Mouse (Mus musculus): ENCODE results near the gene Gnai3. TPM values are rescaled to one million over a fixed set of nuclear protein-coding genes. Genes with fewer than 3 reads are reported as not detected.

The Gnai3 gene
- polyA plus RNA-seq, 1 experiment from 2014 or later: 115 TPM

DNA sequence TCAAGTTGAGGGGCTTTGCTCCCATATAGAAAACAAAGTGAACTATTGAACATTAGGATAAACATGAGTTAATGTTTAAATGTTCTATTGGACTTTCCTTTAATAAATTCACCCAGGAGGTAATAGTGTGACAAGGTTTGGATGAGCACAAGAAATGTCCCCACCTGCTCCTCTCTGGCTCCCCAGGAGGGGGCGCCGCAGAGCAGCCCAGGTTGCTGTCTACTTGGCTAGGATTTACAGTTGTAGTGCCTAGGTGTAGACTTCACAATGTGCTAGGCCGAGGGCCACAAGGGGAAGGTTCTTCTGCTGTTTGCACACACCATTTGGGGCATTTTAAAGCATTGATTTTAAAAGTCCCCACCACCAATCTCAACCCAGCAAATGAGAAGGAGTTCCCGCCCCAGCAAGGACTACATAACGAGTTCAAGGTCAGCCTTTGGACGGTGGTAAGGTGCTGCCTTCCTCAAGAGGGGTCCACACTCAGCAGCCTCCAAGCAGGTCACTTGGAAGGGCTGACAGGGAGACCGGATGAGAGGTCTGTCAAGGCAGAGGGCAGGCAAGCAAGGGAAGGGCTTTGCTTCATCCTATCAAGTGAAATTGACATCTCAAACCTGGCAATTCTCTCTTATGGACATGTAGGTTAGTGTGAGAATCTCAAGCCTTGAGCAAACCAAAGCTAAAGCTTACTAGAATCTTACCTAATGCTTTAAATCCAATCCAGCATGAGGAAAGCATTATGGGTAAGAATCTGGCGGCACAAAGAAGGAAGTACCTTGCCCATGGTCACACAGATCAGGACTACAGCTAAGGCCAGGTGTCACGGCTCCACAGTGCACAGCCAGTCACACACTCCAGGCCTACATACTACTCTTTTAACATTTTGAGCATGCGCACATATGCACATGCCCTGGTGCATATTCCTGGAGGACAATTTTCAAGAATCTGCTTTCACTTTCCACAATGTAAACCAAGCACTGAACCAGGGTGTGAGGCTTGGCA is 75.4 kb downstream of the Gnai3 start:
- H3K9ac ChIP-seq (ENCODE audit: low read depth, low read length): no peak overlapping the region
- H3K27me3 ChIP-seq (ENCODE audit: control insufficient read depth, insufficient read depth, low read depth, low read length): no peaks in the 10 kb centered on the region
- H3K9me3 ChIP-seq (replicated peaks; ENCODE audit: control insufficient read depth, low read length, poor library complexity, severe bottlenecking): no peaks in the 10 kb centered on the region
- H3K4me2 ChIP-seq (ENCODE audit: low read length): no peak overlapping the region
- no peak overlapping the region for H3K27ac ChIP-seq (ENCODE audit: low read length)
- peaks cover 14% of the 10 kb centered on the region for H3K36me3 ChIP-seq (ENCODE audit: control insufficient read depth, insufficient read depth, low read length)
- 66% methylated on average over 10 of the region's 10 CpGs for WGBS
- H3K4me3 ChIP-seq (ENCODE audit: low read depth, low read length): no peak overlapping the region
- H3K4me1 ChIP-seq (ENCODE audit: control insufficient read depth, insufficient read depth, low read length): no peaks in the 10 kb centered on the region; the same call in 1 of the 2 replicates
- ATAC-seq: no peak

DNA sequence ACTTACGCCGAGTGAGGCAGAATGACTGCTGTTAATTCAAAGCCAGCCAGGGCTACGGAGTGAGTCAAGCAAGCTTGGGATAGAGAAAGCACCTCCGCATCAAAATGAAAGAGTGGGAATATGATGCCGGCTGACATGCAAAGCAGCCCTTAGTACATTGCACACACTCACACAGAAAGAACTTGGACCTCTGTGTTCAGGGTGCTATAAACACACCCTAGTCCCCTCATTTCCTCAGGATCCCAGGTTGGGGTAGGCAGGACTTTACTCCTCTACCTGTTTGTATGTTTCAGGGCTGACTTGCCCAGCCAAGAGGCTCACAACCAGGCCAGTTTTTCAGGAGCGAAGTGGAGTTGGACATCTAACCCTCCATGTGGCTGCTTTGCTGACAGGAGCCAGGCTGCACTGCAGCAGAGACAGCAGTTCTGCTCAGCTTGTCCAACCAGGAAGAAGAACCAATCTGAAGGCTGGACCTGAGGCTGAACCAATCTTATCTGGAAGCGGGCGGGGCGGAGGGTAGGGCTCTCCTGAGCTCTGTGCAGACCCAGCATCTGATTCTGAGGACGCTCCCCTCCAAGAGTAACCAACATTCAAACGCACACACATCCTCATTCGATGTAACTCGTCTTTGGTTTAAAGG is 76.6 kb downstream of the Gnai3 start:
- WGBS: 78% methylated on average over 13 of the region's 13 CpGs

DNA sequence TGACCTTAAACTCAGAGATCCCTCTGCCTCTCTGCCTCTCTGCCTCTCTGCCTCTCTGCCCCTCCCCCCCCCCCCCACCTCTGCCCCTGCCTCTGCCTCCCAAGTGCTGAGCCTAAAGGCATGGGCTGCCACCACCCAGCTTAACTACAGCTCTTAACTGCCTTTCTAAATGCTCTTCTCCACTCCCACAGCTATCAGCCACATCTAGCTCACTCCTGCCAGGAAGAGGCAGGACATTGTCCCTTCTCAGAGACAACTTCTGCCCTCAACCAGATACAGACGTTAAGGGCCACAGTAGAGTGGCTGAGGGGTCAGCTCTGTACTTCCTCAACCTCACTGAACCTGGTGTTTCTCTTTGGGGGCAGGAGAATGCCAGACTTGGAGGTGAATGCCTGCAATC is 77.1 kb downstream of the Gnai3 start:
- Histone ChIP-seq H3K9me3 (replicated peaks; ENCODE audit: control insufficient read depth, low read length, poor library complexity, severe bottlenecking) (no peaks in the 10 kb centered on the region), H3K4me2 (ENCODE audit: low read length) (no peak overlapping the region), H3K27me3 (ENCODE audit: control insufficient read depth, insufficient read depth, low read depth, low read length) (no peaks in the 10 kb centered on the region), H3K4me1 (ENCODE audit: control insufficient read depth, insufficient read depth, low read length) (no peaks in the 10 kb centered on the region; the same call in 1 of the 2 replicates), H3K9ac (ENCODE audit: low read depth, low read length) (no peak overlapping the region), H3K36me3 (ENCODE audit: control insufficient read depth, insufficient read depth, low read length) (0 out of 2 replicates have a peak, but pooled peaks cover 3% of the 10 kb centered on the region), H3K4me3 (ENCODE audit: low read depth, low read length) (no peak overlapping the region), H3K27ac (ENCODE audit: low read length) (no peak overlapping the region)
- 52% methylated on average over 1 of the region's 1 CpGs for WGBS
- ATAC-seq: no peak

More for the DNA sequence above, 76.6 kb downstream of the Gnai3 start:
- H3K9ac ChIP-seq (ENCODE audit: low read depth, low read length): no peak overlapping the region
- H3K27ac ChIP-seq (ENCODE audit: low read length): no peak overlapping the region
- H3K4me2 ChIP-seq (ENCODE audit: low read length): no peak overlapping the region
- H3K4me1 ChIP-seq (ENCODE audit: control insufficient read depth, insufficient read depth, low read length): no peaks in the 10 kb centered on the region; the same call in 1 of the 2 replicates
- H3K36me3 ChIP-seq (ENCODE audit: control insufficient read depth, insufficient read depth, low read length): 0 out of 2 replicates have a peak, but pooled peaks cover 3% of the 10 kb centered on the region
- ATAC-seq: no peak
- no peak overlapping the region for H3K4me3 ChIP-seq (ENCODE audit: low read depth, low read length)
- H3K27me3 ChIP-seq (ENCODE audit: control insufficient read depth, insufficient read depth, low read depth, low read length): no peaks in the 10 kb centered on the region
- no peaks in the 10 kb centered on the region for H3K9me3 ChIP-seq (replicated peaks; ENCODE audit: control insufficient read depth, low read length, poor library complexity, severe bottlenecking)

DNA sequence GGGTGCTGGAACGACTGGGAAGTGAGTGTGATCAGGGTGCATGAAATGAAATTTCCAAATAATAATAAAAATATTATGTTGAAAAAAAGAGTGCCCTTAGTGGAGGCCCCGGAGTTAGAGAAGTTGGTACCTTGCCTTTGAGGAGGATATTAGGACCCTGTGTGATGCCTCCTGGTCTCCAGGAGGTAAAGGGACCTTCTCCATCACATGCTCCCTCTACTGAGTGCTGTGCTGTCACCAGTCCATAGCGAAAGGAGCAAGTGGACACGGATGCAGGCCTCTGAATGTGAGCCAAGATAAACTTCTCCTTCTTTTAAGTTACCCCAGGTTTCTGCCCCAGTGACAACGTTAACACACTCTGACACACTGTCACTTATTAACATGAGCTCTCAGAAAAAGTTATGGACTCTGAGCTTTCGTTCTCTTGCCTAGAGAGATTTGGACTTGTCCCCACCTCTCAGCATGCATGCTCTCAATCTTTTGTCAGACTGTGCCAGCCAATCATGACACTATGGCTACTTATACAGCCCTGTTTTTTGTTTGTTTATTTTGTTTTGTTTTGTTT is 78.5 kb downstream of the Gnai3 start:
- no peaks in the 10 kb centered on the region for H3K27me3 ChIP-seq (ENCODE audit: control insufficient read depth, insufficient read depth, low read depth, low read length)
- ATAC-seq: no peak
- no peaks in the 10 kb centered on the region for H3K4me1 ChIP-seq (ENCODE audit: control insufficient read depth, insufficient read depth, low read length)
- 0 out of 2 replicates have a peak, but pooled peaks cover 3% of the 10 kb centered on the region for H3K36me3 ChIP-seq (ENCODE audit: control insufficient read depth, insufficient read depth, low read length)
- 73% methylated on average over 6 of the region's 6 CpGs for WGBS
- no peak overlapping the region for H3K27ac ChIP-seq (ENCODE audit: low read length)
- no peak overlapping the region for H3K4me3 ChIP-seq (ENCODE audit: low read depth, low read length)
- no peaks in the 10 kb centered on the region for H3K9me3 ChIP-seq (replicated peaks; ENCODE audit: control insufficient read depth, low read length, poor library complexity, severe bottlenecking)
- no peak overlapping the region for H3K4me2 ChIP-seq (ENCODE audit: low read length)
- no peak overlapping the region for H3K9ac ChIP-seq (ENCODE audit: low read depth, low read length)

DNA sequence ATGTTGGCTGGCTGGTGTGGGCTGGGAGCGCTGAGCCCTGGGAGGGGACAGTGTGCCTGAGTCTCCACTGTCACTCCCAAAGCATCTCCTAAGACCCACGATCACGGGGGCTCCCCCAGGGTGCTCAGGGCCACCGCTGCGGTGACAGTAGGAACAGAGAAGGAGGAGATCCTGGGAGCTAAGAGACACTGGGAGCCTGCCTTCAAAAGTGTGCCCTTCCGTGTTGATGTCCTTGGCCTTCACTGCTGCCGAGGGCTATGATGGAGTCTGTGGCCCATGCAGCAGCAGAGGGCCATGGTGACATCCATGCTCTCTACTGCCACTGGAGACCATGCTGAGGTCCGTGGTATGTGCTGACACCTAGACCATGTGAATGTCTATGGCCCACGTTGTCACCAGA is 80.4 kb downstream of the Gnai3 start:
- no peak overlapping the region for H3K27ac ChIP-seq (ENCODE audit: low read length)
- no peaks in the 10 kb centered on the region for H3K9me3 ChIP-seq (replicated peaks; ENCODE audit: control insufficient read depth, low read length, poor library complexity, severe bottlenecking)
- WGBS: 90% methylated on average over 9 of the region's 9 CpGs
- no peaks in the 10 kb centered on the region for H3K36me3 ChIP-seq (ENCODE audit: control insufficient read depth, insufficient read depth, low read length)
- H3K27me3 ChIP-seq (ENCODE audit: control insufficient read depth, insufficient read depth, low read depth, low read length): no peaks in the 10 kb centered on the region
- no peak overlapping the region for H3K4me3 ChIP-seq (ENCODE audit: low read depth, low read length)
- ATAC-seq: no peak
- no peak overlapping the region for H3K9ac ChIP-seq (ENCODE audit: low read depth, low read length)
- H3K4me1 ChIP-seq (ENCODE audit: control insufficient read depth, insufficient read depth, low read length): no peaks in the 10 kb centered on the region
- H3K4me2 ChIP-seq (ENCODE audit: low read length): no peak overlapping the region

DNA sequence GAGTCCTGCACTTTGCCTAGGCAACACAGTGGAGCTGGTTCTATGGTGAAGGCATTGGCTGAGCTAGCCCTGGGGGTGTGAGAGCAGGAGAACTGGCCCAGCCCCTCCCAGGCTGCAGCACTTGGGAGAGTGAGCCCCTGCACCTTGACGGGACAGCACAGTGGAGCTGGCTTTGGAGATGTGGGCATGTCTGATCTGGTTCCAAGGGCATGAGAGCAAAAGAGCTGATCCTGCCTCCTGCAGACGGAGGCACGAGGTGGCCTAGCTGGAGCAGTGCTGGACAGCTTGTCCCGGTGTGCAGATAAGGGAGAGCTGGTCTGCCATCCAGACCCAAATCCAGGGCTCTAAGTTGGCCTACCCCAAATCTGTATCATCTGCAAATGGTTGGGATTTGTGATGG is 81.3 kb downstream of the Gnai3 start:
- Histone ChIP-seq H3K36me3 (ENCODE audit: control insufficient read depth, insufficient read depth, low read length) (no peaks in the 10 kb centered on the region), H3K9ac (ENCODE audit: low read depth, low read length) (no peak overlapping the region), H3K9me3 (replicated peaks; ENCODE audit: control insufficient read depth, low read length, poor library complexity, severe bottlenecking) (no peaks in the 10 kb centered on the region), H3K4me3 (ENCODE audit: low read depth, low read length) (no peak overlapping the region), H3K4me1 (ENCODE audit: control insufficient read depth, insufficient read depth, low read length) (no peaks in the 10 kb centered on the region), H3K27me3 (ENCODE audit: control insufficient read depth, insufficient read depth, low read depth, low read length) (no peaks in the 10 kb centered on the region), H3K27ac (ENCODE audit: low read length) (no peak overlapping the region), H3K4me2 (ENCODE audit: low read length) (no peak overlapping the region)
- no peak for ATAC-seq
- WGBS: 83% methylated on average over 4 of the region's 4 CpGs

DNA sequence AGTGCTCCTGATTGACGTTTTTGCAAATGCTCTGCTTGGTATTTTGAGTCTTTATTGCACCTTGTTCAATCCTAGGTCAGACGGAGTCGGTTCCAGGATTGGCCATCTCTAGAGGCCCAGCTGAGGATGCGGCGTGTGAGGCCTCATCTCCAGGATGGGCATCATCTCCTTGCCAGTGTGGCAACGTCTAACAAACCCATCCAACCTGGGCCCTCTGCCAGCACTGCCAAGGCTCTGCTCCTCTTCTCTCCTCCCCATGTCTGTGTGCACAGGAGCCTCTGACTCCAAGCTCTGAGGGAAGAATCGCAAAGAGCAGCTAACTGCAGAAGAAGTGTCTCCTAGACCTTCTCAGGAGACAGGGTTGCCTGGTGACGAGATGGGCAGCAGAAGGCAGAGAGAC is 83.3 kb downstream of the Gnai3 start:
- Histone ChIP-seq H3K9ac (ENCODE audit: low read depth, low read length) (no peak overlapping the region), H3K27me3 (ENCODE audit: control insufficient read depth, insufficient read depth, low read depth, low read length) (no peaks in the 10 kb centered on the region), H3K4me3 (ENCODE audit: low read depth, low read length) (no peak overlapping the region), H3K9me3 (replicated peaks; ENCODE audit: control insufficient read depth, low read length, poor library complexity, severe bottlenecking) (no peaks in the 10 kb centered on the region), H3K36me3 (ENCODE audit: control insufficient read depth, insufficient read depth, low read length) (no peaks in the 10 kb centered on the region), H3K4me1 (ENCODE audit: control insufficient read depth, insufficient read depth, low read length) (no peaks in the 10 kb centered on the region), H3K4me2 (ENCODE audit: low read length) (no peak overlapping the region), H3K27ac (ENCODE audit: low read length) (no peak overlapping the region)
- 83% methylated on average over 8 of the region's 8 CpGs for WGBS
- ATAC-seq: no peak

DNA sequence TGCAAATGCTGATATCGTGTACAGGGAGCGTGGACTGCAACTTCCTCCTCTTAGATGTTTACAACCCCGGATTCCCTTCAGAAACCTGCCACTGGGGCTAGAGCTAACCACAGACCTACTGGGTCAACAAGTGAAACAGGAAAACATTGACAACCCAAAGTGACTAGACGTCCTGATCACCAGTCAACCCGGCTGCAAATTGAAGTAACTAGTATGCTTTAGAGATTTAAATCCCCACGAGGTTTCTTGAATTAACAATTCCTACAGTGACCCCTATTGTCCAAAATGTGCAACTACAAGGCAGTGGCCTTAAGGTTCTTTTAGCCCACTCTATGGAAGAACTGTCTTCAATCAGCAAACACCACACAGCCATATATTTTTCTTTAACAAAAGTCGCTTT is 84.5 kb downstream of the Gnai3 start:
- Histone ChIP-seq H3K36me3 (ENCODE audit: control insufficient read depth, insufficient read depth, low read length) (no peaks in the 10 kb centered on the region), H3K4me2 (ENCODE audit: low read length) (no peak overlapping the region), H3K9ac (ENCODE audit: low read depth, low read length) (no peak overlapping the region), H3K4me3 (ENCODE audit: low read depth, low read length) (no peak overlapping the region), H3K4me1 (ENCODE audit: control insufficient read depth, insufficient read depth, low read length) (no peaks in the 10 kb centered on the region), H3K9me3 (replicated peaks; ENCODE audit: control insufficient read depth, low read length, poor library complexity, severe bottlenecking) (no peaks in the 10 kb centered on the region), H3K27me3 (ENCODE audit: control insufficient read depth, insufficient read depth, low read depth, low read length) (no peaks in the 10 kb centered on the region), H3K27ac (ENCODE audit: low read length) (no peak overlapping the region)
- ATAC-seq: no peak
- WGBS: 26% methylated on average over 7 of the region's 7 CpGs

All from midbrain, embryonic 16.5 days (tissue).